Mouse (Mus musculus) hindbrain, embryonic 13.5 days (tissue): Measurements from ENCODE around the gene Panx1. TPM values are rescaled to one million over a fixed set of nuclear protein-coding genes. Genes with fewer than 3 reads are reported as not detected.

Experiments used
- ATAC-seq: fragments of 200-750 bp; cut with Nextera tagmentation; 2 replicates; pipeline ENCODE4 v1.8.0; 2017; ENCODE audit warnings: moderate TSS enrichment; ENCODE audit not compliant: low FRiP score
- H3K27ac ChIP-seq: fragments of 300-500 bp; sonication (generic); 2 replicates; pipeline ENCODE4 v1.5.1; 2015; ENCODE audit warnings: inconsistent platforms, mild to moderate bottlenecking, moderate library complexity
- H3K27me3 ChIP-seq: fragments of 300-500 bp; sonication (generic); 2 replicates; pipeline ENCODE4 v1.6.1; 2015; ENCODE audit warnings: mild to moderate bottlenecking, inconsistent platforms
- H3K36me3 ChIP-seq: fragments of 300-500 bp; sonication (generic); 2 replicates; pipeline ENCODE4 v1.6.1; 2015; ENCODE audit warnings: mild to moderate bottlenecking, inconsistent platforms
- H3K4me1 ChIP-seq: fragments of 300-500 bp; sonication (generic); replicated peaks from 2 replicates; pipeline ENCODE4 v1.6.1; 2015; ENCODE audit warnings: inconsistent platforms
- H3K4me2 ChIP-seq: fragments of 300-500 bp; sonication (generic); 2 replicates; pipeline ENCODE4 v1.6.1; 2015; ENCODE audit warnings: inconsistent platforms, mild to moderate bottlenecking, moderate library complexity
- H3K4me3 ChIP-seq: fragments of 300-500 bp; sonication (generic); 2 replicates; pipeline ENCODE4 v1.5.1; 2015; ENCODE audit warnings: mild to moderate bottlenecking, inconsistent platforms
- H3K9ac ChIP-seq: fragments of 300-500 bp; sonication (generic); 2 replicates; pipeline ENCODE4 v1.6.1; 2015; ENCODE audit warnings: mild to moderate bottlenecking, inconsistent platforms
- H3K9me3 ChIP-seq: fragments of 300-500 bp; sonication (generic); 2 replicates; pipeline ENCODE4 v1.6.1; 2016; ENCODE audit warnings: inconsistent platforms
- WGBS: fragments of 180-500 bp; shearing (Covaris S2); methylation state at CpG from one replicate; pipeline ENCODE4 v1.1.7; 2015; 5-methylcytosine and 5-hydroxymethylcytosine counted together
- polyA plus RNA-seq: library from polyadenylated mRNA; unstranded; fragments of >200 nt; fragmentation: Nextera tagmentation; extraction: Ambion mirVana; gene quantifications from 2 replicates; pipeline ENCODE4 v1.2.1, GENCODE M21; 2015

The Panx1 gene
- polyA plus RNA-seq, 1 experiment from 2014 or later = 152 TPM

DNA sequence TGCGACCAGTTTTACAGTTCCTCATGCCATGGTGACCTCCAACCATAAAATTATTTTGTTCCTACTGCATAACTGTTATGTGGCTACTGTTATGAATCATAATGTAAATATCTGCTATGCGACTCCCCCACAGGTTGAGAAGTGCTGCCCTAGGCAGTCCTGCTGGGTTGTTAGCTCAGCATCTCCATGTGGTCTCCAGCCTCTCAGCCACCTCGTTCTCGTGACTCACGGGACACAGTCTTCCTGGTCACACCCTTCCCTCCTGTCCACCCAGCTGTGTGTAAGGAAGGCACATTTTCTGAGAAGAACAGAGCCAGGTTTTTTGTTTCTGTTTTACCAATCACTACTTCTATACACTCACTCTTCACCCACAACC, 26.5 kb downstream of the Panx1 start:
- Histone ChIP-seq H3K4me1 (0 out of 2 replicates have a peak, but pooled peaks cover 2% of the 10 kb centered on the region), H3K27me3 (no peaks in the 10 kb centered on the region), H3K36me3 (peaks cover 44% of the 10 kb centered on the region), H3K4me2 (no peak overlapping the region), H3K9me3 (no peaks in the 10 kb centered on the region), H3K27ac (no peak overlapping the region), H3K4me3 (no peak overlapping the region), H3K9ac (no peak overlapping the region)
- no peak for ATAC-seq
- 89% methylated on average over 5 of the region's 5 CpGs for WGBS

DNA sequence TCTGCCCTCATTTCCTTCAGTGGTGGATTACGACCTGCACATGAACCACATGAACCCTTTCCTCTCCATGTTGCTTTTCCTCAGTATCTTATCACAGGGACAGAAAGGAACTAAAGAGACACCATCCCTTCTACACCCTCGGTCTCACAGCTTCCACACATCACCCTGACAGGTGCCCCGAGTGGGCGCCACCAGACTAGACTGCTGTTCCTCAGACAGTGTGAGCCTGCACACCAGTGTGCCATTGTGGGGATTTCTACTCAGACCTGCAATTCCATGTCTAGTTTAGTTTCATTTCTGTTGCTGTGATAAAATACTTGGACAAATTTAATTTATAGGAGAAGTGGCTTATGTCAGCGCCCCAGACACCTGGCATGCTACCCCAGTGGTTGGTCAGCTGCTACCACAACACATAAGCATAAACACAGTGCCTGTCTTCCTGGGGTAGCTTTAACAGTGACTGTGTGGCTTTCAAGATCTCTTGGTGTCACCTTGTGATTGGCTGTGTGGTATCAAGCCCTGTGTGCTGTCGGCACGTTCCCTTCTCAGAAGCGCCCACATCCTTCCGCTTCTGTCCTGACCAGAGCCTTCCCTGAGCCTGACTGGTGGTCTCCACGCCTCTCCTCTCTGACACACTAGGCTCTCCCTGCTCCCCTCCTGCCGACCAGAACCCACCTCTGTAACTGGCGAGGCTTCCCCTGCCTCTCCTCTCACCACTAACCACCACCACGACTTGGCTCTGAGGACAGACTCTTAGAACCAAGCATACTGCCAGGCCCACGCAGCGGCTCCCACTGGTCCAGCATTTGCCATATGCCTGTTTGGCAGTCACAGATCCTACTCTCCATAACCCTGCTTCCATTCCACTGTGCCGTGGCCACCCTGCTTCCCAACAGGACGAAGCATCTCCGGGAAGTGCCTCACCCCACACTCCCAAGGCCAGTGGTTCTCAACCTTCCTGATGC, 27.2 kb downstream of the Panx1 start:
- no peak for ATAC-seq
- peaks cover 44% of the 10 kb centered on the region for H3K36me3 ChIP-seq

DNA sequence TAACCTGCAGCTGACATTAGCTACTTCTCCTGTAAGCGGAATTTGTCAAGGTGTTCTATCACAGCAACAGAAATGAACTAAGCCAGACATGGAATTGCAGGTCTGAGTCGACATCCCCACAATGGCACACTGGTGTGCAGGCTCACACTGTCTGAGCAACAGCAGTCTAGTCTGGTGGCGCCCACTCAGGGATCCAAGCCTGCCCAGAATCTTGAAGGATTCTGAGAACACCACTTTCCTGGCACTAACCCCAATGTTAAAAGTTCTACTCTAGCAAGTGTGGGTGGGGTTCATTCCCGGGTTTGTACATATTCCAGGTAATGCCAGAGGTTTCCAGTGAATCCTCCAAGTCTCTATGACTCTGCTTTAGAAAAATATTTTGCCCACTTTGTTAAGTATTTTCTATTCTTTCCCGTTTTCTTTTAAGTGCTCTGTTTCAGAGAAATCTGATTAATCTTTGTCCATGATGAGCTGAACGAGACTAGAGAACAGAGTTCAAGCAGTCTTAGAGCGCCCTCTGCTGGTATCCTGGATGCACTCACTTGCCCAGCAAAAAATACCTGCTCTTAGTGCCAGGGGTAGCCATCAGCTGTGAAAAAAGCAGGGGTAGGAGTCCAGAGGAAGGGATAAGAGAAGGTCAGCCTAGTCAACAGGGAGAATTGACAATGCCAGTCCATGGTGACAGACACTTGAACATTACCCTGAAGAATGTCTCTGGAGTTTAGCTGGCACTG, 29.9 kb downstream of the Panx1 start:
- WGBS = 56% methylated on average over 7 of the region's 7 CpGs
- Histone ChIP-seq H3K9me3 (no peaks in the 10 kb centered on the region), H3K9ac (no peak overlapping the region), H3K4me2 (no peak overlapping the region), H3K36me3 (peaks cover 41% of the 10 kb centered on the region), H3K4me3 (no peak overlapping the region), H3K27ac (no peak overlapping the region), H3K4me1 (0 out of 2 replicates have a peak, but pooled peaks cover 3% of the 10 kb centered on the region), H3K27me3 (no peaks in the 10 kb centered on the region)
- ATAC-seq = peak; percentile 66

More for the DNA sequence above, 27.2 kb downstream of the Panx1 start:
- Histone ChIP-seq H3K9me3 (no peaks in the 10 kb centered on the region), H3K9ac (no peak overlapping the region), H3K4me3 (no peak overlapping the region), H3K4me2 (no peak overlapping the region), H3K4me1 (0 out of 2 replicates have a peak, but pooled peaks cover 3% of the 10 kb centered on the region), H3K27ac (no peak overlapping the region), H3K27me3 (no peaks in the 10 kb centered on the region)
- WGBS = 93% methylated on average over 18 of the region's 18 CpGs

- Histone ChIP-seq H3K4me2 (no peak overlapping the region), H3K9ac (no peak overlapping the region), H3K4me1 (peaks cover 24% of the 10 kb centered on the region), H3K9me3 (no peaks in the 10 kb centered on the region), H3K27me3 (no peaks in the 10 kb centered on the region), H3K36me3 (peaks cover 65% of the 10 kb centered on the region), H3K27ac (no peak overlapping the region), H3K4me3 (no peak overlapping the region)
- no peak for ATAC-seq
- WGBS = 67% methylated on average over 14 of the region's 14 CpGs
Measured at GRCm38 (mm10) chr9:15007566-15007965, 37.7 kb downstream of the Panx1 start.

GRCm38 (mm10) chr9:15004298-15004685, 41.0 kb downstream of the Panx1 start:
- WGBS = 29% methylated on average over 9 of the region's 9 CpGs
- no peak overlapping the region for H3K9ac ChIP-seq
- no peaks in the 10 kb centered on the region for H3K27me3 ChIP-seq
- no peak overlapping the region for H3K4me3 ChIP-seq
- H3K9me3 ChIP-seq = no peaks in the 10 kb centered on the region
- peaks cover 59% of the 10 kb centered on the region for H3K36me3 ChIP-seq
- ATAC-seq = no peak
- H3K27ac ChIP-seq = no peak overlapping the region
- no peak overlapping the region for H3K4me2 ChIP-seq
- peaks cover 20% of the 10 kb centered on the region for H3K4me1 ChIP-seq

- peaks cover 54% of the 10 kb centered on the region for H3K36me3 ChIP-seq
- no peaks in the 10 kb centered on the region for H3K9me3 ChIP-seq
- no peak for ATAC-seq
- H3K4me1 ChIP-seq = peaks cover 20% of the 10 kb centered on the region
- no peak overlapping the region for H3K4me3 ChIP-seq
- H3K27ac ChIP-seq = peak overlapping the region; percentile 14; the same call in 1 of the 2 replicates
- H3K27me3 ChIP-seq = no peaks in the 10 kb centered on the region
- no peak overlapping the region for H3K4me2 ChIP-seq
- WGBS = 24% methylated on average over 10 of the region's 10 CpGs
- no peak overlapping the region for H3K9ac ChIP-seq
Measured at GRCm38 (mm10) chr9:15003676-15004297, 41.5 kb downstream of the Panx1 start.

- ATAC-seq = no peak
- no peak overlapping the region for H3K9ac ChIP-seq
- H3K27ac ChIP-seq = peak overlapping the region; percentile 14; the same call in 1 of the 2 replicates
- H3K4me3 ChIP-seq = no peak overlapping the region
- H3K4me2 ChIP-seq = no peak overlapping the region
- no peaks in the 10 kb centered on the region for H3K9me3 ChIP-seq
- H3K27me3 ChIP-seq = no peaks in the 10 kb centered on the region
- WGBS = 33% methylated on average over 6 of the region's 6 CpGs
- peaks cover 20% of the 10 kb centered on the region for H3K4me1 ChIP-seq
- peaks cover 48% of the 10 kb centered on the region for H3K36me3 ChIP-seq
Measured at GRCm38 (mm10) chr9:15002995-15003613, 42.2 kb downstream of the Panx1 start.

DNA sequence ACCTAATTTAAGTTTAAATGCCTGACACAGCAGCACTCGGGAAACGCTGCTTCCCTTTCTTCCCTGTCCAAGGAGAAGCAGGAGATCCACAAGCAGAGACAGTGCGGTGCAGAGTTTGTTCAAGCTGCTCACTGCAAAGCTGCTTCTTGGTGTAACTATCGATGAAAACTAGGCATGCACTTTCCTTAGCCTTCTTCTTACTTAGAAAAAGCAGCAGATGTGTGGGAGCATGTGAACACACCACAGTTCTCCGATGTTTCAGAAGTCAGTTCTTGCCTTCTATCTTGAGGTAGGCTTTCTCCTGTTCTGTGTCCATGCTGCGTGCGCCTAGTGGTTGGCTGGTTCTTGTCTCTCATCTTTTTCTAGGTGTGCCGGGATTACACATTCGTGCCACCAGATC, 46.5 kb downstream of the Panx1 start:
- Histone ChIP-seq H3K27me3 (no peaks in the 10 kb centered on the region), H3K27ac (no peak overlapping the region), H3K4me3 (no peak overlapping the region), H3K36me3 (peaks cover 11% of the 10 kb centered on the region), H3K4me2 (no peak overlapping the region), H3K9me3 (no peaks in the 10 kb centered on the region), H3K4me1 (peaks cover 17% of the 10 kb centered on the region), H3K9ac (no peak overlapping the region)
- no peak for ATAC-seq
- 92% methylated on average over 9 of the region's 9 CpGs for WGBS

DNA sequence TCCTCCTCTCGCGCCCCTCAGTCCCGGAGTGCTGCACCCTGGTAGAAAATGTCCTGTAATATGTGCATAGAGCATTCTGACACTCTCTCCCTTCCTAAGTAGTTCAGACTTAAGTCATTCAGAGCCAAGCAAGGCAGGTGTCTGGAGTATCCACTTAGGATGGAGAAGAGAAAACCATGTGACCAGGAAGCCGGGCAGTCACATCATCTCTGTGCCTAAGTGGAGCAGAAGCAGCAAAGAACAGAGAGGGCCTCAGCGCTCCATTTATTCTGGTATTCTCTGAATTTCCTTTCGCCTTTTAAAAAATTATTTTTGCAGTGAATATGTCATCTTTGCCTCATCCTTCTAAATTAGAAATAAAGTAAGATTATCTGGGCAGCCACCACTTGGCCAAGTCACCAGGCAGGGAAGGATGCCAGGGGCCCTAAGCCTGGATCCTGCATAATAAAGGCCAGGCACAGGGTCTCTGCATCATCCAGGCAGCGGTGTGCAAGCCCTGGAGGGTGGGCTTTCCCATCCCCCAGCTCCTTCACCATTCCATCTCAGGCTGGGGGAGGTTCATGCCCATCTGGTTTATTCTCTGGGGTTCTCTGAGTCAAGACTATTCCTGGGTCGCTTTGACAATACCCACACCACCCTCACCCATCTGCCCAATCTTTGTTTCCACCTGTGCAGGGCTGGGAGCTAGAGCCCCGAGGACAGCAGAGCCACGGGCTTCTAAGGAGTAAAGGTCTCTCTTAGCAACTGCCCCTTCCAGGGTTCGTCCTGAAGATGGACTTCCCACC, 47.8 kb downstream of the Panx1 start:
- WGBS = 75% methylated on average over 11 of the region's 11 CpGs
- Histone ChIP-seq H3K9me3 (no peaks in the 10 kb centered on the region), H3K4me3 (no peak overlapping the region), H3K4me2 (no peak overlapping the region), H3K4me1 (peaks cover 6% of the 10 kb centered on the region), H3K27me3 (no peaks in the 10 kb centered on the region), H3K36me3 (peaks cover 11% of the 10 kb centered on the region; the same call in 1 of the 2 replicates), H3K9ac (no peak overlapping the region), H3K27ac (no peak overlapping the region)
- no peak for ATAC-seq

GRCm38 (mm10) chr9:14995525-14995924, 49.8 kb downstream of the Panx1 start:
- Histone ChIP-seq H3K9me3 (no peaks in the 10 kb centered on the region), H3K27me3 (no peaks in the 10 kb centered on the region), H3K36me3 (no peaks in the 10 kb centered on the region), H3K4me3 (no peak overlapping the region), H3K4me1 (peaks cover 6% of the 10 kb centered on the region), H3K27ac (no peak overlapping the region), H3K9ac (no peak overlapping the region), H3K4me2 (no peak overlapping the region)
- WGBS = 90% methylated on average over 1 of the region's 1 CpGs
- no peak for ATAC-seq

DNA sequence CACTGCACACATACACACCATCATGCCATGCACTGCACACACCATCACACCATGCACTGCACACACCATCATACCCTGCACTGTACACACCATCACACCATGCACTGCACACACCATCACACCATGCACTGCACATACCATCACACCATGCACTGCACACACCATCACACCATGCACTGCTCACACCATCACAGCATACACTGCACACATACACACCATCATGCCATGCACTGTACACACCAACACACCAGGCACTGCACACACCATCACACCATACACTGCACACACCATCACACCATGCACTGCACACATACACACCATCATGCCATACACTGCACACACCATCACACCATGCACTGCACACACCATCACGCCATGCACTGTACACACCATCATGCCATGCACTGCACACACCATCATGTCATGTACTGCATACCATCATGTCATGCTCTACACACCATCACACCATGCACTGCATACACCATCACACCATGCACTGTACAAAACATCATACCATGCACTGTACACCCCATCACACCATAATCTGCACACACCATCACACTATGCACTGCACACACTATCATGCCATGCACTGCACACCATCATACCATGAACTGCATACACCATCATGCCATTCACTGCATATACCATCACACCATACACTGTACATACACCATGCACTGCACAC, 56.5 kb downstream of the Panx1 start:
- no peaks in the 10 kb centered on the region for H3K4me1 ChIP-seq
- H3K4me2 ChIP-seq = no peak overlapping the region
- no peak for ATAC-seq
- no peak overlapping the region for H3K9ac ChIP-seq
- WGBS = 90% methylated on average over 1 of the region's 1 CpGs
- no peak overlapping the region for H3K4me3 ChIP-seq
- H3K27ac ChIP-seq = no peak overlapping the region
- no peaks in the 10 kb centered on the region for H3K27me3 ChIP-seq
- H3K36me3 ChIP-seq = no peaks in the 10 kb centered on the region
- no peaks in the 10 kb centered on the region for H3K9me3 ChIP-seq
